Mouse (Mus musculus) bone marrow, adult 2 months (tissue): ENCODE data around the gene Mpig6b.

Experiments used
- CTCF ChIP-seq: fragments of 200-500 bp; IDR thresholded peaks from 2 replicates; pipeline ENCODE4 v1.5.1; 2011; ENCODE audit warnings: low read length, control low read depth; ENCODE audit not compliant: control insufficient read depth, insufficient read depth
- POLR2A ChIP-seq: fragments of 200-500 bp; IDR thresholded peaks from 2 replicates; pipeline ENCODE4 v1.6.1; 2011; ENCODE audit warnings: low read depth, mild to moderate bottlenecking, control low read depth, low read length, borderline replicate concordance; ENCODE audit not compliant: control insufficient read depth

DNA sequence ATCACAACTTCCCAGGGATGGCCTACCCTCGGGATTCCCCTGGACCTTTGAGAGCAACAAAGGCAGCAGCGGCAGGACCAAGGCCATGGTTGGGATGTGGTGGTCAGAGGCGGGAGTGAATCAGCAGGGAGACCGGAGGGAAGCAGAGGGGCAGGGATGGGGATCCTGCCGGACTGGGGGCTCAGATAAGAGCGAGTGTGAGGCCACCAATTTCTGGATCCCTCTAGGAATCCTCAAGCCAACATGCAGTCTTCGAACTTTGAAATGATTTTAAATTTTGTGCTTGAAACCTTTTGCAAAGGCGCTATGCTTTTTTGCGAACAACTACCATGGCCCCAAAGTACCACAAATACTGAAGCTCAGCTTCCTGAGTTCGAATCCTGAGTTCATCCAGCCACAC lies at the start of gene Mpig6b:
- TF ChIP-seq POLR2A (no peak), CTCF (no peak)
